Mouse (Mus musculus) erythroblast, adult 5-6 weeks (primary cell): ENCODE data around the gene Vipr2. TPM values are rescaled to one million over a fixed set of nuclear protein-coding genes. Genes with fewer than 3 reads are reported as not detected.

ENCODE experiments used
- ATAC-seq: replicated peaks from 2 replicates; pipeline ENCODE4 v1.8.0; 2016; ENCODE audit warnings: moderate number of reproducible peaks, mild to moderate bottlenecking, moderate TSS enrichment, inconsistent platforms; ENCODE audit not compliant: poor library complexity, low FRiP score, severe bottlenecking
- total RNA-seq, 2 experiments: library from RNA; stranded (forward) in 1 of 2; stranded (reverse) in 1 of 2; fragments of 150-400 nt in 1 of 2; fragments of 200-764, 138-1000 nt in 1 of 2; gene quantifications; 2 replicates each; pipeline versions ENCODE4 v1.2.3 to v1.2.4; 2015 to 2017; ENCODE audit warnings: low replicate concordance in 2 of 2

Vipr2 gene
- total RNA-seq, 2 experiments from 2014 or later, result not detected

DNA sequence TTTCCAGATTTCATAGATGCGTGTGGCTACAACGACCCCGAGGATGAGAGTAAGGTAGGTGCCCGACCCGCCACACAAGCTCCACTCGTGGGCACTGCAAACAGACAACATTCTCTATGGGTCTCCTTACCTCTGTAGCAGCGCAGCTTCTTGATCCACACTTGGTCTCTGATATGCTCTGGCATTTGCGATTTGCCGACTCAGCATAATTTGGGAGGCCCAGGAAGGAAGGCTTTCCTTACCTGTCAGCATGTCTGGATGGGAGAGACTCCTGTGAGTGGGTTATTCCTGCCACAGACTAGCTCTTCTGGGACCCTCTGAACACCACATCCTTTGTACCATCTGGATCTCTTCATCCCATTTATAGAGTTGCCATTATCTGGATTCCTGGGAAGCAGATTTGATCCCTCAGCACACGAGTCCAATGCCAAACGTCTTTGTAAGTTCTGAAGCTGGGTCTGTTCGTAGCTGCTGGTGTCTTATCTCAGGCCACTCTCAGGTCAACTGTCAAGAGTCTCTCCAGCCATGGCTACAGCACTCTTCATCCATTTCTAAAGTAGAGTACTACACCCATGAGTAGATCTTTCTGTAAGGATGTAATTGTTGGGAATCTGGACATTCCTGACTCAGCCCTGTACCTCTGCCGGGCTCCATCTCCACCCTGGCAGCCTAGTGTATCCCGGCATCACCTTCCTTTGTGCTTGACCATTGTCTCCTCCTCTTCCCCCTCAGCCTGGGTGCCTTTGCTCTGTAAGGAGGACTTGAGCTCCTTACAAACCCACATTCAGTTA is 17.4 kb downstream of the Vipr2 start:
- ATAC-seq, result no peak; the same call in 1 of the 2 replicates

DNA sequence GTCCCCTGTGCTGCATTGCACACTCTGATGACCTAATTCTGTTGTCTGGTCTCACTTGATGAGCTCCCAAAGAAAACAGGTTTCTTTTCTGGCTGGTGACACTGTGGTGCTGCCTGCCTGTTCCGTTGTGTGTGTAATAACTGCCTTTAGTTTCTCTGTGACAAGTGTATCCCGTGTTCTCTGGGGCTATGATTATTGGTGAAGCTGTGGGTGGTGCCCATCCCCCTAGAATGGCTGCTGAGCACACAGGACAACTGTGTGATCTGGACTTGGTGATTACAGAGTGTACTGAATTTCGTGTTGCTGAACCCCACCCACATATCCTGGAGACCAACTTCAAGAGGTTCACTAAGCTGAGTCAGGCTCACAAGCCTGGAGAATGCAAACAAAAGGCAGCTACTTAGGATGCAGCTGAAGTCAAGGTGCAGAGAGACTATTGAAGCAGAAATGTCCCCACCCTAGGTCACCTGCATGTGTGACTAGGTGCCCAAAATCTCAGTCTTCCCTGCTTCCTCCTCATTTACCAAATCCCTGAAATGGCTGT is 18.9 kb downstream of the Vipr2 start:
- no peak for ATAC-seq

DNA sequence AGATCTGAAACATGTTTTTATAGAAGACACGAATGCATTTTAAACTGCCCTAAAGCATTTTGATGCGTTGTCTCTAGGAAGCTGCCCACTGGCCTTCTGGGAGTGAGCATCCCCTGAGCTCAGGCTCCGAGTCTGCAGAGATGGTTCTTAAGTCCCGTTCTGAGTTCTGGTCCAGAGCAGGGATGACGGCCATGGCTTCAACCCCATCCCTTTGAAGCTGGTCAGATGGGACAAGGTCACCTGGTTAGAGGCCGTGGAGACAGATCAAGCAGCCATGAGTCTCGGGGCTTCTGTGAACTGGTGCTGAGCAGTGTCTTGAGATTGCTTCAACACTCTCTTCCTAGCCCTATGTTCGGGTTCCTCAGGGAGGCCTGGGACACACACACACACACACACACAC is 19.6 kb downstream of the Vipr2 start:
- ATAC-seq, result no peak

DNA sequence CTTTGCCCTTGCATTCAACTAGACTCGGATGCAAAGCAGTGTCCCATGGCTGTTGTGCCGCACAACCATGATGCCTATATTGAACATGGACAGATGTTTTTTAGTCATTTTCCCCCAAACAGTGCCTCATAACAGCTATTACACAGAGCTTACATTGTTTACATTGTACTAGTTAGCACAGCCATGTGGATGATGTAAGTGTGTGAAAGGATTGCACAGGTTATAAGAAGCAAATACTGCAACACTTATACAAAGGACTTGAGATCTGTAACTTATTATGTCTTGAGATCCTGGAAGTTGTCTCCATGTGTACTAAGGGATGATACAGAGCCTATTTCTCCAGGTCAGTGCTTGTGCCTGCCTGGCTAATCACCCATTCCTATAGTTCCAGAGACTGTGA is 24.4 kb downstream of the Vipr2 start:
- ATAC-seq, result no peak

DNA sequence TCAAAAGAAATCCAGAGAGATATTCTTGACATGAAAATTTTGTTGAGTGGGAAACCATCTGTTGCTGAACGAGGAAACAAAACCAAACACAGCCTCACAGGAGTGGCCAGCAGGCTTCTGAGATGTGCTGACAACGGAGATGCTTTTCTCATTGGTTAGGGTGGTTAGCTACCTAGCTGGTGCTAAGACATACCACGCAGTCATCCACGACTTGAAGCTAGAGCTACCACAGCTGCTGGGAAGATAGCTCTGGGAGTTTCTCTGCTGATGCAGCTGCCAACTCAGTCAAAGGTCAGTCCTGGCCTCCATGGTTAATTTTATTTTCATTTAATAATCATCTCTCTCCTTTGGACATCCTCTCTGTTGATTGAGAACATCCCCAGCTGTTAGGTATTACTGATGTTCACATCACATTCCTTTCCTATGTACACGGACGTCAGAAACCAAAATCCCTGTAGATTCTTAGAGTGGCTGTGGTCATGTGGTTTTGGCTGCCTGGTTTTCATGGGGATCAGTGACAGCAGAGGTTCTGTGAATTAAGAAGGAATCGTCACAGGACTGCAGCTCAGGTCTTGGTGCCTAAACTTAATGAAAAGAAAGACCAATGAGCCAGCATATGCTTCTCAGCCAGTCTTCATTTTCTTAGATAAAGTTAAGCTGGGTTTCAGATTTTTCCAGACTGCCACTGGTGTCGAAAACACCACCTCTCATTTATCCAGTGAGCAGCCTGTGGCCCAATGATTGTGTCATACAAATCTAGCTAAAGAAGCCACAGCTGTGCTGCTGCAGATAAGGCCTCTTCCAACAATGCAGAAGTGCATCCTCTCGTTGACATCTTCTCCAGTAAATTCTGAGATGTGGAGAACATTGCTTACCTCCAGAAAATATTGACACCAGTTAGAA is 32.2 kb downstream of the Vipr2 start:
- ATAC-seq, result no peak

DNA sequence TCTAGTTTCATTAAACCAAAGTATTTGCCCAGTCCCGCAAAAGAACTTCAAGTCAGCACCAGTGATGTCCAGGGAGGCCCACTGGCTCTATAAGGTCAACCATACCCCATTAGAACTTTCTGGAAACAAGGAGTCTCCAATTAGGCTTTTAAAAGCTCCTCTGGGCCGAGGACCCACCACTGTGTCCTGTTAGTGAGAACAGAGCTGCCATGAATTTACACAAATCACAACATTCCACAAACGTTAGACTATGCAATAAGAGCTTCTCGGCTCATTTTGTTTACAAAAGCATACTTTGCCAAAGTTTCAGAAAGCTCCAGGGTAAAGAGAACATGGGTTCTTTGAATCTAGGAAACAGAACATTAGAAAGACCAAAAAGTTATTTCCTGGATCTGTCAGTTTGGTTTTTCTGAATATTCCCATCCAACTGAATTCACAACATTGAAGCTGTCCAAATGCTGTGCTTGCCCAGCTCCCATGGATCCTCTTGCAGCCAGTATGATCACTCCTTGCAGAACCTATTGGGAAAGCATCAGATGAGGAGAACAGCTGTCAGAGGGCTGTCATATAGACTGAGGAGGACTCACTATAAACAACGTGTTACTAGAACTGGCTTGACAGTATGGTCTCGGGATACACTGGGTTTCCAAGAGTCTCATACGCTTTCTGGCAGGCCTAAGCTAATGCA is 33.6 kb downstream of the Vipr2 start:
- no peak for ATAC-seq

DNA sequence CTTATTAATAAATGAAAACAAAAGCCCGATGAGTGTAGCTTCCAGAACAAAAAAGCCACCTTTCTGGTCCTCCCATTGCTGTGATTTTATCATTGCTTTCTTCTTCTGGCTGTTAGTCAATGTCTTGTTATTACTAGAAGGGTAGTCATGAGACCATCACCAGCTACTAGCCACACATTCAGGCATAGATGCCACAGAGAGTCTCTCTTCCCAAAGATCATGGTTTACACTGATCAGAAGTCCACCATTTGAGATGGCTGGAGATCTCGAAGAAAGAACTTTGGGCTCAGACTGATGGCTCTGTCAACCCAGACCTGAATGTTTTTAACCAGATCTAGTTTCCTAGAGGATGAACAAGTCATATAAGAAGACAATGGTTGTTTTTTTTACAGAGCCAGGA is 38.3 kb downstream of the Vipr2 start:
- ATAC-seq, result no peak

DNA sequence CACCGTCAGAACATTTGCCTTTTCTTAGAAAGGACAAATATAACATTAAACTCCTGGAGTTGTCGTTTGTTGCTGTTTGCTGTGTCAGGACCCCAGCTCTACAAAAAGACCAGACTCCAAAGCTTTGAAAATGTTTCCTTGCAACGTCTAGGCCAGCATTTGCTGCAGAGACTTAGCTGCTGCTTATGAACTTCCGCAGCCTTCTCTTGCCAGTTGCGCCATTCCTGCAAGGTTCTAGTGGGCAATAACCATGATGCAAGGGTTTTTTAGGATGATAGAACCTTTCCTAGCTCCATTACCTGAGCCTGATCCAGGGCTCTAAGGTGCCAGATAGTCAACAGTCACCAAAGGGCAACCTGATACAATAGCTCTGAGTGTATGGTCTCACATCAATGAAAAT is 38.9 kb downstream of the Vipr2 start:
- no peak for ATAC-seq

DNA sequence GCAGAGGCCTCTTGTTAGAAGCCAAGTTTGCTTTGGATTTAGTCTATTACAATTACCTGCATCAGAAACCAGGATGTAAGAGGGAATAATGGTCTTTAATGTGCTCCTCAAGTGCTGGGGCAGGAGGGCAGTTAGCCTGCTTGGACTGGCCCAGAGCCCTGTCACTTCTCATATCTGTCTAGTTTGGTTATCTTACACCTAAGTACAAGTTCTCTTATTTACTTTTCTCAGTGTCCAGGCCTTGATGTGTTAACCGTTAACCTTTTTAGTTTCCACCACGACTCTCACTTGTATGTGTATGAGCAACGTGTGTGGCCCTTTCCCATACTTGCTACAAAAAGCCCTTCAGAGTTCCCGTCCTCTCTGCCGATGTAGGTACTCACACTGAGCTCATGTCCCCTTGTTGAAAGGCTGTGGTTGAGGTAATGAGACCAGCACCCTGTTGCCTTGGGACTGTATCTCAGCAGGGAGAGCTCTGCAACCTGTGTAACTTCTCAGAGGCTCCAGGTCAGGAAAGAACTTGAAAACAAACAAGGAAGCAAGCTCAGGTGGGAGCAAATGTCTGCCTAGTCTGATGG is 39.9 kb downstream of the Vipr2 start:
- no peak for ATAC-seq

DNA sequence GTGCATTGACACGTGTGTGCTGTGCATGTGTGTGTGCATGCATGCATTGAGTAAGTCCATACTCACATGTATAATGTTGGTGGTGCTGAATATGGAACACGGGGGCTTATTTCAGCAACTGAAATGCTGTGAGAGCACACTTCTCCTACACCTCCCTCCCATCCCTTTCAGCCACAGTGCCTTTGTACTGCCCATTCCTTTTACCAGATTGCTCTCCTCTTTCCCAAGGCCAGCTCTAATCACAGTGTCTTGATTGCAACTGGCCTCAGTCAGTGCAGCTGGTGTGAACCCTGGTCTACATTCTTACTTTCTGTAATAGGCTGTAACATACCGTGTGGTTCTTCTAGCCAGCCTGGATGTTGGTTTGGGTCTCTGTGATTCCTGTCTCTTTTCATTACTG is 41.5 kb downstream of the Vipr2 start:
- ATAC-seq, result no peak

DNA sequence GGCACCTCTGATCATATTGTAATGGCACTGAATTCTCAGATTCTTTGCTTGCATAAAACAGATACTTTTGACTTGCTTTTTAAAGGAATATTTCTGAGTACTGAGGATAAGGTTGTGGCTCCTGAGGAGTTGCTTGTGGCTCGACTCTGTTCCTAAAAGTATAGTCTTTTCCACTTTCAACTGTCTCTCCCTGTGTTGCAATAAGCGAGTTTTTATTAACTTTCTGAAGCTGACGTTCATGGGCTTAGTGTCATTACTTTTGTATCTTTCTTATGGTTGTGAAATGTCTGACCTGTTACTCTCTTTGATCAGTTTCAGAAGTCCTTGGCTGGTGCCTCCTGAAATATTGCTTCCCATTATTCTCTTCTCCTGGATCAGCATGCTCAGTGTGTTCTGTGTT is 46.3 kb downstream of the Vipr2 start:
- no peak for ATAC-seq

DNA sequence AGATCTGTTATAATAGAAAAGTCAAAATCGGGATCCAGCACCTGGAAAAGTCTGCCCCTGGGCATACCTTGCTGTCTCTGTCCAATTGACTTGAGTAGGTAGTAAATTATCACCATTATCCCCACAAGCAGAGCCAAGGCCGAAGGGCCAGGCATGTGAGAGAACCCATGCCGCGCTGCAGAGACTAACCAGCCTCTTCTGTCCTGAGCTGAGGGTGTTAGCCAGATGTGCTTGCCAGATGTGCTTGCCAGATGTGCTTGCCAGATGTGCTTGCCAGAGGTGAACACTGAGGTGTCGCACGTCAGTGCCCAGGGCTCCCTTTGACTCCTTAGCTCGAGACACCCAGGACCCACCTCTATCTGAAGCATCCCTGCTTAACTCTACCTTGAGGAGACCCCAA is 53.4 kb downstream of the Vipr2 start:
- ATAC-seq, result no peak

DNA sequence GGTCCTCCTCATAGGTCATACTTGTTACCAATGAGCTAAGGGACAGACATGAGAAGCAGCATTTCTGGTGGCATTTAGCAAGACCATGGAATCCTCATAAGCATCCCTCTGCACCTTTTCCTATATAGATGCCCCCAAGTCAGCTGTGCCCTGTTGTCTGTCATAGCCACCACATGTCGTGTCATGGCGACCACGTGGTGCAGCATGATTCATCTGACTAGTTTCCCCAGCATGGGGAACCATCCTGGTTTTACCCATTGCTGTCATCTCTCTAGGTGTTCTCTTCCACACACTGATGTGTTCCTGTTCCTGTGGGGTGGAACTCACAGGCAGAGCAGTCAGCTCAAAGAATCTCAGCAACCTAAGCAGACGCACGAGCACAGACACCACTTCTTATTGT is 55.4 kb downstream of the Vipr2 start:
- no peak for ATAC-seq

DNA sequence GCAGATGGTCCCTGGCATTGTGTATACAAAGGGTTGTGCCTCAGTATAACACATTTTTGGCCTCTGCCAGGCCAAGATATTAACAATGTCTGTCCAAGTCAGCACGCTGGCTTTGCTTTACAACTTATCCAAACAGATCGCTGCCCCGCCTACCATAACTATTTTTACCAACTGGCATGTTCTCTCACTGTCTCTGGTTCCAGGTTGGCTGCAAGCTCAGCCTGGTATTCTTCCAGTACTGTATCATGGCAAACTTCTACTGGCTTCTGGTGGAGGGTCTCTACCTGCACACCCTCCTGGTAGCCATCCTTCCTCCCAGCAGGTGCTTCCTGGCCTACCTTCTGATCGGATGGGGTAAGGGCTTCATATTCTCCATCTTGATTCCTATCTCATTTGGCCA is 58.4 kb downstream of the Vipr2 start:
- ATAC-seq, result no peak

DNA sequence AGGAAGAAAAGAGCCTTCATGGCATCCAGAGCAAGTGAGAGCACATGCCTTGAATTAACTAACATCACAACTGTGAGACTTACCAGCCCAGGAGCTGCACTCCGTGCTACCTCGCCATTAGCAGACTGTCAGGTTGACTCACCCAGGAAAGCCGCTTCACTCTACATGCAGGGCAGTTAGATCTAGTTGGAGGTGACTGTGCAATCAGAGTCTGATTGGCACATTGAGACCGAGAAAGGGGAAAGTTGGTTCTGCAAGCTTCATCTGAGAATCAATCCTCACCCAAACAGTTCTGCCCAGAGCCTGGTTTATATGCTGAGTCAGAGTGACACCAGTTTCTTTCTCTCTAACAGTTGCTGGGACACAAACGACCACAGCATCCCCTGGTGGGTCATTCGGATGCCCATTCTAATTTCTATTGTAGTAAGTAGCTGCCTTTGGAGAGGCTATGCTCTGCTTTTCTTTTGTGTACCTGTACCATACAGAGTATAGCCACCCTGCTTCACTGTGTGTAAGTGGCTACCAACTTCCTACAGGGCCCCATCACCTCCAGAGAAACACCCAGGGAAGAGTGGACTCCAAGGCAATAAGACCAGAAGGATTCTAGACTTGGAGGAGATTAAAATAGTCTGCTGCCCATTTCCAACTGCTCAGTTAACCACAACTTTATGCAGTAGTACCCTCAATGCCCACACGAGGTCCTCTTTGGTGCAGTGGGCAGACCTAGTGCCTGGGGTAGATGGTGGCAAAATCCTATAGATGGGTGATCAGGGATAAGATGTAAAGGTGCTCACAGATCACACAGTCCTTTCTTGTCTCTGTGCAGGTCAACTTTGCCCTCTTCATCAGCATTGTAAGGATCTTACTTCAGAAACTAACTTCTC is 61.0 kb downstream of the Vipr2 start:
- 0 out of 2 replicates have a peak, but pooled peaks have one; percentile 52 for ATAC-seq

DNA sequence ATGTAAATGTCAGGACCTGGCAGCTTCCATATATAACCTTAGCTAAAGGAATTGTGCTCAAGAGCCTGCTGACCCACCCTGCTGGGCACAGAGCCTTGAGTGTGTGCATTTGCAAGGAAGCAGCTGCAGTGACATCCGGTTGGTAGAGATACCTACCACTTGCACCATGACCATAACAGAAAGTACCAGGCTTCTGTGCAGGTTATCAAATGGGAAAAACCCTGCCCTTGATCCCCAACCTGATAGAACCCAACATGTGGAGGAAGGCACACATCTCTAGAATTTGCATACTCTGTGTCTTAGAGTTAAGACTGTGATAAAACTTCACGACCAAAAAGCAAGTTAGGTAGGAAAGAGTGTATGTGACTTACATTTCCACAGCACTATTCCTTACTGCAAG is 63.1 kb downstream of the Vipr2 start:
- no peak for ATAC-seq

DNA sequence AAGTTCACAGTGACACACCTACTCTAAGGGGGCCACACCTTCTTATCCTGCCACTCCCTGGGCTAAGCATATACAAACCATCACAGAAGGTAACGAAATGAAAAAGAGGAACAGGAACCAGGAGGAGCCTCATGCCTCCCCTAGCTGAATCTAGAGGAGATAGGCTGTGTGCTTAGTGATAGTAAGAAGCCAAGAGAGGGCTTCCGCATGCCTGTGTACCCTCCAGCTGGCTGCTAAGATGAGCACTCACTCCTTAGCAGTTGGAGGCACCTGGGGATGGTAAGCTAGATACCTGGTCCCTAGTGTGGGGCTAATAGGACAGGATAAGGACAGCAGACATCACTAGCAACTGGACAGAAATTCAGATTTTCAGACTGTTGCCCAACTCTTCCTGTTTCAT is 64.3 kb downstream of the Vipr2 start:
- no peak for ATAC-seq

DNA sequence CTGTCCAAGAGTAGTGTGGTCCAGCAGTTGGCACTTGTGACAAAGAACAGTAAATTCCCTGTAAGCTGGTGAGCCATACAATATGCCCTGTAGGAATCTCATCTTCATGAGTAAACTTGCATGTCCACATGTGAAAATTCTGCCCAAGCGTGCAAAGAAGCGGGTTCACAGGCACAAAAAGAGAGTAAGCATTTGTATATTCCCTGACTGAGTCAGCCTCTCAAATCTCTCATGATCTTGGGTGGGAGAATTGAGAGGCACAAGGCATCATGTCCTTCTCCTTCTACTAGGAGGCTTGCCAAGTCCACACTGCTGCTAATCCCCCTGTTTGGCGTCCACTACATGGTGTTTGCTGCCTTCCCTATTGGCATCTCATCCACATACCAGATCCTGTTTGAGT is 64.9 kb downstream of the Vipr2 start:
- ATAC-seq, result no peak

DNA sequence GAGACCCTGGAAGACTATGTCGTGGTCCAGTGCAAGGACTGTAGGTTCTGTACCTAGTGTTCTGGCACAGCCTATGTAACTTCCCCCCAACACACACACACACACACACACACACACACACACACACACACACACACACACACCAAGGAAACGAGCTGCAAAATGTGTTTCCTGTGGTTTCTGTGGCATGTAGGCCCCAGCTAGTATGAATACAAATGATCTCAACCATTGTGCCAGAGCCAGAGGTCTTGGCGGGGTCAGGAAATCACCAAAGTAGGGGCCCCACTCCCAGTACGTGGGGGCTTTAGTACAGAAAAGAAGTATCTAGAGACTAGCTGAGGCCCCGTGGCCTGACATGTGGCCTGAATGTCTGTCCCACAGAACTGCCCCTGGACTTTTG is 67.7 kb downstream of the Vipr2 start:
- ATAC-seq, result no peak
